Mouse (Mus musculus): ENCODE measurements around the gene Fkbp8.

DNA sequence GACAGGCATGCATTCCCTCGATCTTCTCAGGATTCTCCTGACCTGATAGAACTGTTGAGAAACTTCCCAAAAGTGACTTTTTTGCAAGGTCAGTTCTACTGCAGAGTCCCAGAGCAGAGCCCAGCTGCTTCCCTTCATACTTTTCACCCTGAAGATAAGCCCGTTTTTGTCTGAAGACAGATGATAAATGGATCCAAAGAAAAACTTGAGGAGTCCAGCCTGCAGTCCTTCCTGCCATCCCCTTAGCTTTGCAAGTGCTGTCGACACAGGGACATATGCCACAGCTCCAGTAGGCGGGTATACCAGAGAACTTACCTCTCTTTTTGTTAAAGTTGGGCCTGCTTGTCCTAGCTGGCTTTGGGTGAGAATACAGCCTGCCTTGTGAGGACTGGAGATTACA, 33.8 kb downstream of the Fkbp8 start:
- TF ChIP-seq CTCF (IDR thresholded peaks at IDR 0.05; ENCODE audit: control insufficient read depth, insufficient read depth, insufficient read length) (no peak), MYOD1 (IDR thresholded peaks at IDR 0.05; ENCODE audit: control insufficient read depth, insufficient read length, low read depth) (no peak), CEBPB (IDR thresholded peaks at IDR 0.05; ENCODE audit: low read depth) (no peak), MYOG (IDR thresholded peaks at IDR 0.05; ENCODE audit: control insufficient read depth, extremely low read depth, insufficient read length) (no peak), FOSL1 (IDR thresholded peaks at IDR 0.05; ENCODE audit: insufficient read depth, low read length, poor library complexity, severe bottlenecking) (no peak)
